Mouse (Mus musculus) C2C12 (cell line): Measurements from ENCODE around the gene Gpcpd1. TPM values are rescaled to one million over a fixed set of nuclear protein-coding genes. Genes with fewer than 3 reads are reported as not detected.
"Not testable (repeated sequence)": the region's sequence is repeated elsewhere in the genome, so short reads cannot be mapped to it uniquely, and the experiment has no call there.

ENCODE experiments used
- H3K27me3 ChIP-seq: one replicate; pipeline ENCODE4 v1.6.1; 2011; ENCODE audit not compliant: control insufficient read depth, insufficient read depth, insufficient read length
- H3K36me3 ChIP-seq: one replicate; pipeline ENCODE4 v1.6.1; 2011; ENCODE audit not compliant: control insufficient read depth, insufficient read depth
- H3K4me3 ChIP-seq: one replicate; pipeline ENCODE4 v1.5.1; 2011; ENCODE audit warnings: mild to moderate bottlenecking, control low read depth; ENCODE audit not compliant: poor library complexity, insufficient read depth, severe bottlenecking
- H3K79me2 ChIP-seq: one replicate; pipeline ENCODE4 v1.6.1; 2011; ENCODE audit not compliant: control insufficient read depth, insufficient read depth
- H3K79me3 ChIP-seq: one replicate; pipeline ENCODE4 v1.6.1; 2011; ENCODE audit warnings: low read depth, control low read depth
- H3ac ChIP-seq: one replicate; pipeline ENCODE3; 2011; ENCODE audit warnings: low read depth; ENCODE audit not compliant: control insufficient read depth, insufficient read length
- CEBPB ChIP-seq: IDR thresholded peaks from one replicate; pipeline ENCODE4 v1.6.1; 2011; ENCODE audit warnings: low read depth, mild to moderate bottlenecking, control low read depth, moderate library complexity
- CTCF ChIP-seq: IDR thresholded peaks from one replicate; pipeline ENCODE4 v1.5.1; 2011; ENCODE audit not compliant: control insufficient read depth, insufficient read depth, insufficient read length
- FOSL1 ChIP-seq: IDR thresholded peaks from one replicate; pipeline ENCODE4 v1.8.0; 2011; ENCODE audit warnings: mild to moderate bottlenecking, low read length; ENCODE audit not compliant: poor library complexity, insufficient read depth, severe bottlenecking
- MAX ChIP-seq: IDR thresholded peaks from one replicate; pipeline ENCODE4 v1.6.1; 2011; ENCODE audit warnings: mild to moderate bottlenecking, control low read depth
- MYOD1 ChIP-seq: IDR thresholded peaks from one replicate; pipeline ENCODE4 v1.6.1; 2011; ENCODE audit warnings: low read depth; ENCODE audit not compliant: control insufficient read depth, insufficient read length
- MYOG ChIP-seq: IDR thresholded peaks from one replicate; pipeline ENCODE4 v1.6.1; 2011; ENCODE audit not compliant: control insufficient read depth, insufficient read length; ENCODE audit errors: extremely low read depth
- USF1 ChIP-seq: IDR thresholded peaks from one replicate; pipeline ENCODE4 v1.6.1; 2011; ENCODE audit warnings: low read depth, mild to moderate bottlenecking, control low read depth, moderate library complexity
- polyA plus RNA-seq: library from polyadenylated mRNA; unstranded; fragments of >200 nt; fragmentation: generic; extraction: Trizol; gene quantifications from one replicate; pipeline ENCODE4 v1.2.1, GENCODE M21; 2012; ENCODE audit warnings: missing spikeins

Gpcpd1 gene
- polyA plus RNA-seq, 1 experiment: 2.4 TPM

DNA sequence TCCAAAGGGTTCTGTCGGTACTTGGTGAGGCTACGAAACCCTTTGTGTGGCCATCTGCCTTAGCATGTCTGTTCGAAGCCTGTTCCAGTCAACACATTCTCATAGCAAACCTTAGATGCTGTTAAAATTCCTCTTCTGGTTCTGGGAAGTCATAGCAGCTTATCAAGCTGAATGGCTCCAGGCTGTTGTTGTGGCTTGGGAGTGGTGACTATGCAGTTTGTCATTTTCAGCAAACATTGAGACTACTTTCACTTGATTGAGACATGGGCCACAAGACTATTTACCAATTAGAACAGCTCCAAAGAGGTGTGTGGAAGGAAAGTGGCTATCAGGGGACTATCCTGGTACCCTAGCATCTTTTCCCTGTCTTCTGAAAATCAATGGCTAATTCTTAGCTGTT lies 4.6 kb upstream of the Gpcpd1 start:
- Histone ChIP-seq H3K27me3 (no peaks in the 10 kb centered on the region), H3K79me2 (no peaks in the 10 kb centered on the region), H3K79me3 (no peaks in the 10 kb centered on the region), H3K36me3 (no peaks in the 10 kb centered on the region), H3K4me3 (no peak overlapping the region), H3ac (no peak overlapping the region)
- TF ChIP-seq CEBPB (no peak), MYOG (no peak), CTCF (no peak), MYOD1 (no peak), FOSL1 (no peak)

DNA sequence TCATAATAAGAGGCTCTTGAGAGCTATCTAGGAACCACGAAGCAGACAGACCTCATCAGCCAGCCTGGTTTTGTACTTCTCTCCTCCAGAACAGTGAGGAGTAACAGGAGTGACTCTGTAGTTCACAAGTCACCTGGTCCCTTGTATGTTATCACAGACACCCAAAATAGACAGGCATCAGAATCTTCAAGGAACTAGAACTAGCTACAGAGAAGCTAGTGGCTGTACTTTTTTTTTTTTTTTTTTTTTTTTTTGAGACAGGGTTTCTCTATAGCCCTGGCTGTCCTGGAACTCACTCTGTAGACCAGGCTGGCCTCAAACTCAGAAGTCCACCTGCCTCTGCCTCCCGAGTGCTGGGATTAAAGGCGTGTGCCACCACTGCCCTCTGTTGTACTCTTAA lies 4.0 kb upstream of the Gpcpd1 start:
- not testable (repeated sequence) for H3ac ChIP-seq, H3K4me3 ChIP-seq, H3K27me3 ChIP-seq, H3K79me2 ChIP-seq, H3K79me3 ChIP-seq, H3K36me3 ChIP-seq

DNA sequence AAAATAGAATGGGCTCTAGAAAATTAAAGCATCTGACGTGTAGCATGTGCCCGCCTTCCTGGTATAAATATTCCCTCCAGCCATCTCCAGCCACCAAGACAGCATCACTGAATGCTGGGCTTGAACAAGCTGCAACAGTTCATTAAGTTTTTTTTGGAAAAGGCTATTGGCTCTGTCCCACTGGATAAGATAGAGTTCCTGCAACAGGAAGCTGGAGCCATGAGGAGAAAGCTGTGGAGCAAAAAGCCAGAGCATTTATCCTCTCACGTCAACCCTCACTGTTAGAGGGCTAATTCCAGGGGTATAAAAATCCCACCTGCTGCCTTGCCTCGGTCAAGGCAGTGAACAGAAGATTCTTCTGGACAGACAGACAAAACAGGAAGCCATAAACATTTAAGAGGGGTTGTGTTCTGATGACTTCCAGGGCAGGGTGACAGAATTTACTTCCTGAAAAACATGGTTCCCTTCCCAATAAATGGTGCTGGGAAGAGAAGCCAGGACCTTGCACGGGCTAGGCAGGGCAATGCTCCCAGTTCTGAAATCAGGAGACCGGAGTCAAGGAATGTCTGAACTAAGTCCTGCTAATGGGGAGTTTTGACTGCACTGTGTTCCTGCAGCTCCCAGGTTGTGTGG lies 2.5 kb upstream of the Gpcpd1 start:
- Histone ChIP-seq H3ac (no peak overlapping the region), H3K79me3 (no peaks in the 10 kb centered on the region), H3K79me2 (no peaks in the 10 kb centered on the region), H3K4me3 (no peak overlapping the region), H3K27me3 (no peaks in the 10 kb centered on the region), H3K36me3 (no peaks in the 10 kb centered on the region)
- TF ChIP-seq FOSL1: no peak
- no peak for TF ChIP-seq MYOG
- no peak for TF ChIP-seq USF1
- no peak for TF ChIP-seq CTCF
- TF ChIP-seq CEBPB: no peak
- no peak for TF ChIP-seq MYOD1
- TF ChIP-seq MAX: no peak

DNA sequence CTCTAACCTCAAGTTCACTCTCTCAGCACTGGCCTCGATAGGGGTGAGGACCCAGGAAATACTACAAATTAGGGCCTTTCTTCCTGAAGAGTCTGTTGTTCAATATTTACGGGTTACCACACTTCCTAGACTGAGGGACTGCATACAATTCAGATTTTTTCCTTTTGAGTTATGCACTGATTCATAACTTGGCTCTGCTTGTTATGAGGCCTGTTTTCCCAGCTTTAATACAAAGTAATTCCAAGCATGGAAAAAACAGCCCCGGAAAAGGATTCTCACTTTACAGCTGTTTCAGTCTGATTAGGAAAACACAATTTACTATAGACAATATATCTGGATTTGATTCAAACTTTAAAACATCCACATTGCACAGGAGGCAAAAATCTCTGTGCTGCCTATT lies 1.5 kb downstream of the Gpcpd1 start:
- no peak overlapping the region for H3K4me3 ChIP-seq
- H3K27me3 ChIP-seq: no peaks in the 10 kb centered on the region
- no peaks in the 10 kb centered on the region for H3K36me3 ChIP-seq
- H3K79me2 ChIP-seq: no peaks in the 10 kb centered on the region
- H3K79me3 ChIP-seq: no peaks in the 10 kb centered on the region
- TF ChIP-seq FOSL1: no peak
- TF ChIP-seq CTCF: no peak
- TF ChIP-seq USF1: no peak
- no peak overlapping the region for H3ac ChIP-seq

DNA sequence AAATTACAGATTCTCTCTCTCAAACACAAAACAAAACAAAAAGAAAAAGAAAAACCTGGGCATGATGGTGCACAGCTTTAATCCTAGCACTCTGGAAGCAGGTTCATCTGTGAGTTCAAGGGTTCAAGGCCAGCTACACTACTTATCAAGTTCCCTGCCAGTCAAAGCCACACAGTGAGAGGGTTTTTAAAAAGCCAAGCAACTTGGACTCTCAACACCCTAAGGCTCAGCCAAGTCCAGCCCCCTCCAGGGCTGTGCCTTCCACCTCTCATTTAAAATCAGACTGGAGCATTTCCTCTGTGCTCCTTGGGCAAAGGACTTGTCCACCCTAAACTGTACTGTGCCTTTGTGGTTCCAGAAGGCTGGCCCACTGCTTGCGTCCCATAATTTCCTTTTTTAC lies 3.3 kb downstream of the Gpcpd1 start:
- H3K4me3 ChIP-seq: no peak overlapping the region
- no peak overlapping the region for H3ac ChIP-seq
- H3K36me3 ChIP-seq: no peaks in the 10 kb centered on the region
- no peaks in the 10 kb centered on the region for H3K79me2 ChIP-seq
- no peaks in the 10 kb centered on the region for H3K27me3 ChIP-seq
- no peak for TF ChIP-seq CEBPB
- TF ChIP-seq FOSL1: no peak
- no peak for TF ChIP-seq MYOG
- no peak for TF ChIP-seq USF1
- no peak for TF ChIP-seq CTCF
- no peak for TF ChIP-seq MYOD1
- TF ChIP-seq MAX: no peak
- no peaks in the 10 kb centered on the region for H3K79me3 ChIP-seq

DNA sequence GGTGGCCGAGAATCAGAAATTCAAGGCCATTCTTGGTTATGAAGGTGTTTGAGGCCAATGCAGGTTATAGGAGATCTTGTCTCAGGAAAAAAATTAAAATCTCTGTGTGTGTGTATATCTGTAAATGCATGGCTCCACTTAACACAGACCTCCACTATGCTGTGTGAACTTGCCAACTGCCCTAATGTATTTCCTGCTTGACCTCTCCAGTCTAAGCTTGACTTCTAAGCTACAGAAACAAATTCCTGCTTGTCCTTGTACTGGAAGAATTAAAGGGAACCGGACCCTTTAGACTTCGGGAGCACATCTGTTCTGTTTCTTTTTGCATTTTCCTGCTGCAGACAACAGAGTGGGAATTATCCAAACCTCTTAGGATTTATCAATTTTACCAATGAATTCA lies 4.4 kb downstream of the Gpcpd1 start:
- Histone ChIP-seq H3K79me2 (no peaks in the 10 kb centered on the region), H3K27me3 (no peaks in the 10 kb centered on the region), H3ac (no peak overlapping the region), H3K79me3 (no peaks in the 10 kb centered on the region), H3K36me3 (no peaks in the 10 kb centered on the region), H3K4me3 (no peak overlapping the region)
- TF ChIP-seq MYOD1: no peak
- no peak for TF ChIP-seq CTCF
- no peak for TF ChIP-seq MYOG
- TF ChIP-seq CEBPB: no peak
- no peak for TF ChIP-seq FOSL1
- no peak for TF ChIP-seq USF1
- no peak for TF ChIP-seq MAX
